Mouse (Mus musculus) fibroblast of lung, adult 2 months (primary cell): Measurements from ENCODE around the gene Krtap9-3.
A peak's percentile ranks its signal among the peaks of the same experiment; 100 is the strongest.
"Not testable (repeated sequence)": the region's sequence is repeated elsewhere in the genome, so short reads cannot be mapped to it uniquely, and the experiment has no call there.

ENCODE experiments used
- DNase-seq: peaks from one replicate; pipeline ENCODE4 v3.0.0-alpha.2; 2011; ENCODE audit warnings: low read depth

Gene Krtap9-3

DNA sequence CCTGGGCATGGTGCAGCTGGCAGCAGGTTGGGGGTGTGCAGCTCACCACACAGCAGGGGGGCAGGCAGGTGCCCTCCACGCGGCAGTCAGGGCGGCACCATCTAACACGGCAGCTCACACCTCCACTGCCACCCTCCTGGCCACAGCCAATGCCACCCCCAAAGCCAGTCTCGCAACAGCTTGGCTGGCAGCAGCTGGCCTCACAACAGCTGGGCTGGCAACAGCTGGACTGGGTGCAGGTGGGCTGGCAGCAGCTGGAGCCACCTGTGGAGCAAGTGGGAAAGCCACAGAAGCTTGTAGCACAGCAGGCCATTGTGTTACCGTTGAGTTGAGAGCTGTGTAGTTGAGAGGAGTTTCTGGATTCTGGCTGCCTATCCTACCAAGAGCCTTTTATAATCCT lies at the start of gene Krtap9-3:
Gene Krtap9-3, minus strand, starts transcription at position 364 of the 400 bp plus-strand sequence.
- DNase-seq = not testable (repeated sequence)

DNA sequence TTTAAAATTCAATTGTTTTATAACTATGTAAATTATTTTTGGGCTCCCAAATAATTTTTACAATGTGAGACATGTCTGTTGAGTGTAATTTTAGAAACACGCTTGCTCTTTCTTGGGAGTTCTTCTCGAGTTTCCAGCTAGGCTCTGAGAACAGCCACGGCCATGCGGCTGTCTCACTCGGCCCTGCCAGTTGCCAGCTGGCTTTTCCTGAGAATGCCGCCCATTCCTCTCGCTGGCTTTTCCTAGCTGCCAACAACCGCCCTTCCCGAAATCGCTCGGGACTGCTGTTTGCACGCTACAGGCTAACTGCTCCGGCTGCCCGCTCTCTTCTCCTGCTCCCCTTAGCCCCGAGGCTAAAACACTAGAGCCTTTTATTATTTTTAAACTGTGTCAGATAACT lies 48.5 kb upstream of the Krtap9-3 start:
- DNase-seq = no peak

DNA sequence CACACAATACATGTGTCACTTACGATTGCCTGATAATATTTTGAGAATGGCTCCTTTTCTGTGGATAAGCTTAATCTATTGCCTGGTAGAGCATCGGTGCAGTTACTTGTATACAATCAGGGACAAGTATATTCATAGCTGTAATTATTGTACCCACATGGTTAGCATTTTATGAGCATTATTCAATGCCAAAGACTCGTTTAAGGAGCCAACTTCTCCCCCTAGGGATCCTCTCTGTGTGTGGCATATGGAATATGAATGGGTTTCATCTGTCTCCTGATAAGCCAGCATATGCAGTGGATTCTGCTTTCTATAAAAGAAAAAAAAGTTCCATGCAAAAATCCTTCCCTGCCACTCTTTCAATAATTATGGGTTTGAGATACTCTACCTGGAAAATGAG lies 46.4 kb upstream of the Krtap9-3 start:
- no peak for DNase-seq

DNA sequence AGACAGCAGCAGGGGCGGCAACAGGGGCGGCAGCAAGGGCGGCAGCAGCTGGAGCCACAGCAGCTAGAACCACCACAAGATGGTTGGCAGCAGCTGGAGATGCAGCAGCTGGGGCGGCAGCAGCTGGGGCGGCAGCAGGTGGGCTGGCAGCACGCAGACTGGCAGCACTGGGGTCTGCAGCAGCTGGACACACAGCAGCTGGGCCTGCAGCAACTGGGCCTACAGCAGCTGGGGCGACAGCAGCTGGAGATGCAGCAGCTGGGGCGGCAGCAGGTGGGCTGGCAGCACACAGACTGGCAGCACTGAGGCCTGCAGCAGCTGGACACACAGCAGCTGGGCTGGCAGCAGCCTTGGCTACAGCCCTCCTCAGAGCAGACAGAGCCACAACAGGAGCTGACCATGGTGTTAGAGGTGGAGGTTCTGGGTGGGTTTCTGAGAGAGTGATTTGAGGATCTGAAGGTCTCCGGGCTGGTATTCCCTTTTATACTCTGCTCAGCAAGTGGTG lies 45.8 kb upstream of the Krtap9-3 start, which contains the start of gene Krtap4-7:
Gene Krtap4-7, minus strand, starts transcription at position 455 of the 505 bp plus-strand sequence.
- not testable (repeated sequence) for DNase-seq

DNA sequence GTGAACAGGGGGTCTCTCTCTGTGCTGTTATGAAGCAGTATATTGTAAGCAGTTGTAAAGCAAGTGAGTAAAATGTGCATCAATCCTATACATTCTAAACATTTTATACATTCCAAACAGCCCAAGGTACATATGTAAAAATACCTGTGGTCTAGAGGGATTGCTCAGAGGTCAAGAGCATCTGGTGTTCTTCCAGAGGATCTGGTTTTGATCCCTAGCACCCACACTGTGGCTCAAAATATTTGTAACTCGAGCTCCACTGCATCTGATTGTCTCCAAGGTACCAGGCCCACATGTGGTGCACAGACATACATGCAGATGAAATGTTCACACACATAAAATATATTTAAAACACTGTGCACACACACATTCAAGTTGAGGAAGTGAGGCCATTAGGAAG lies 43.0 kb upstream of the Krtap9-3 start:
- no peak for DNase-seq

DNA sequence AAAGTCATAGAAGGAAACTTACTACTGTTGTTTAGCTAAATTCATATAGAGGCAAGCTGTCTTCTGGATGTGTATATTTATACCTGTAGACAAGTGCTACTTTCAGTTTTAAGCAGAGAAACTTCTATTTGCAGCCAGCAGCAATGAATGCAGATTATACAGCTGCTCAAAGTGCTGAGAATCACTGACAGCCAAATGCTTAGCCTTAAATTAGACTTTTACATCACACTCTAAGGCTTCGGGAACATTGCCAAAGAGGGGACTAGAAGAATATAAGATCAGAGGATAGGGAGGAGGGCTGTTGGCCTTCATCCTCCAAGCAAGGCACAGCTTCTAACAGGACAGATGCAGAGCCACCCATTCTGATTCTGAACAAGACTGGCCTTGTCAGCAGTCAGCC lies 39.2 kb upstream of the Krtap9-3 start:
- no peak for DNase-seq

DNA sequence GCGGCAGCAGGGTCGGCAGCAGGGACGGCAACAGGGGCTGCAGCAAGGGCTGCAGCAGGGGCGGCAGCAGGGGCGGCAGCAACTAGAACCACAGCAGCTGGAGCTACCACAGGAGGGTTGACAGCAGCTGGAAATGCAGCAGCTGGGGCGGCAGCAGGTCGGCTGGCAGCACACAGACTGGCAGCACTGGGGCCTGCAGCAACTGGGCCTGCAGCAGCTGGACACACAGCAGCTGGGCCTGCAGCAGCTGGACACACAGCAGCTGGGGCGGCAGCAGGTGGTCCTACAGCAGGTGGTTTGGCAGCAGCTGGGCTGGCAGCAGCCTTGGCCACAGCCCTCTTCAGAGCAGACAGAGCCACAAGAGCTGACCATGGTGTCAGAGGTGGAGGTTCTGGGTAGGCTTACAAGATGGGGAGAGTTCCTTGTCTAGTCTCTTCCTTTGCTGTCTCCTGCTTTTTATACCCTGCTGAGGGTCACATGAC lies 36.8 kb upstream of the Krtap9-3 start, which contains the start of gene Krtap4-2:
Gene Krtap4-2, minus strand, starts transcription at position 432 of the 482 bp plus-strand sequence.
- DNase-seq = no peak

DNA sequence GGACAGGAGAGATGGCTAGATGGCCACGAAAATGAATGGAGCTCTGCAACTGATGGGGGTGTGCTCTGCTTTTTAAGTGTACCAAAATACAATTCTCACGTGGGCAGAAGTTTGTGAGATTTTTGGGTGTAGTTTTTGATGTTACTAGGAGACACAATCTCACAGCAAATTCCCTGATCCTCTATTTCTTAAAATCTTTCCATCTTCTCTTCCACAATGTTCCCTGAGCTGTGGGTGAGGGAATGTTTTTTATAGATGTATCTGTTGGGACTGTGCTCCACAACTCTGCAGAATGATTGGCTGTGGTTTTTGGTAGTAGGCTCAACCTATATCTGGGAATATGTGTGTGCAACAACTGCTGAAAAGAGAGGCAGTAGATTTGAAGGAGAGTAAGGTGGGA lies 35.4 kb upstream of the Krtap9-3 start:
- no peak for DNase-seq

DNA sequence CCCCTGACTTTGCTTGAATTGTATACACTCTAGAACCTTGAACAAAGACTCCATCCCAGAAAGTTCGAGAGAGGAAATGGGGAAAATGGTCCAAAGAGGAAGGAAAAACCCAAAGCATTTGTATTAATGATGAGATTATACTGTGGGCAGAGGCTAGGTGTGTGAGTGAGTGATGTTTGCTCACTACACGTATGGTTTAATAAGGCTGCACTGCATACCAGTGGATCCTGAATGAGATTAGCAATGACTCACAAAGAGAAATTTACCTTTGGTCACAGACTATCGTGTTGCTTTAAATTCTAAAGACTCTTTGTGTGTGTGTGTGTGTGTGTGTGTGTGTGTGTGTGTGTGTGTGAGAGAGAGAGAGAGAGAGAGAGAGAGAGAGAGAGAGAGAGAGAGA lies 33.0 kb upstream of the Krtap9-3 start:
- no peak for DNase-seq

DNA sequence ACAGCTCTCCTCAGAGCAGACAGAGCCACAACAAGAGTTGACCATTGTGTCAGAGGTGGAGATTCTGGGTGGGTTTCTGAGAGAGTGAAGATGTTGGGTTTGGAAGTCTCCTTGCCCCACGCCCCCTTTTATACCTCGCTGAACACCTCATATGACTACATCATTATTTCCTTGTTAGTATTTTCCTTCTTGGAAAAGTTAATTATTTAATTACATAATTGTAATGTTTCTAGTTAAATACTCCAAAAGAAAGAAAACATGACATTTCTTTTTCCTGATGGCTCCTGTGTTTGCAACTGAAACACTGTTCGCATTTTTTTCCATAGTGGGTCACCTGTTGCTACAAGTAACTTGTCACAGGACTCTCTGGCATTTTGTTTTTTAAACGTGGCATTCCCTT lies 30.2 kb upstream of the Krtap9-3 start, which contains the start of gene Krtap4-1:
Gene Krtap4-1, minus strand, starts transcription at position 101 of the 400 bp plus-strand sequence.
- DNase-seq = no peak

DNA sequence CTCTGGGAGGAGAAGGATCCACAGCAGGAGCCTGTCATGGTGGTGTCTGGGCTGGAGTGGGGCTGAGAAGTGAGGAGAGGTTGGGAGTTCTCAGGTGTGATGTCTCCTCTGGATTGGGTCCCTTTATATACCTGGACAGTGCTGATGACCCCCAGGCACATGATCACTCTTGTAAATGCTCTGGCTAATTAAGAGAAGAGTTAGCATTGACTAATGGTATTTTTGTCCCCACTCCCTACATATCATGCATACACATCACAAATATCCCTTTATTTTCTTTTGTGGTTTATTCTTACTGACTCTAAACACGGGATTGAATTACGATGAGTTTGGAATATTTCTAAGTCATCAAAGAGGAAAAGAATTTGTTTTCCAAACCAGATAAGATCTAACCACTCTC lies 22.4 kb upstream of the Krtap9-3 start, which contains the start of gene Gm11562:
Gene Gm11562, minus strand, starts transcription at position 101 of the 400 bp plus-strand sequence.
- no peak for DNase-seq

DNA sequence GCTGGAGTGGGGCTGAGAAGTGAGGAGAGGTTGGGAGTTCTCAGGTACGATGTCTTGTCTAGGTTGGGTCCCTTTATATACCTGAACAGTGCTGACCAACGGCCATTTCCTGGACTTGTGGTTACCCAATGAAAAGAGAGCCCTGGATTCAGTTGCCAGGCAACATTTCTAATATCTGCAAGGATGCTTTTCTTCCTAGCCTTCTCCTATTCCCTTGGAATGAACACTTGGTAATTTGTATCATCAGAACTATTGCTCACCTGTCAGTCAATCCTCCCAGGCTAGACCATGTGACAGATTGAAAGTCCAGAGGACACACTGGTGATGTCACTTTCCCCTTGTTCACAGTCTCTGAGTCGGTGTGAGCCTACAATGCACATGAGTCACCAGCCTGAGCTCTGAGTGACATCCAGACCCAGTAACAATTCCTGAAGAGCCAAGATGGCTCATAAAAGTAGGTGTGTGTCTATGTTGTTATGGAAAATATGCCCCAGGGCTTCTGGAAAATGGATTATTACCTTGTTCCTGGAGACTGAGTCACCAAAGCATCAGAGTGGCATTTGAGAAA lies 17.0 kb upstream of the Krtap9-3 start, which contains the start of gene Krtap2-4:
Gene Krtap2-4, minus strand, starts transcription at position 51 of the 568 bp plus-strand sequence.
- DNase-seq = no peak

DNA sequence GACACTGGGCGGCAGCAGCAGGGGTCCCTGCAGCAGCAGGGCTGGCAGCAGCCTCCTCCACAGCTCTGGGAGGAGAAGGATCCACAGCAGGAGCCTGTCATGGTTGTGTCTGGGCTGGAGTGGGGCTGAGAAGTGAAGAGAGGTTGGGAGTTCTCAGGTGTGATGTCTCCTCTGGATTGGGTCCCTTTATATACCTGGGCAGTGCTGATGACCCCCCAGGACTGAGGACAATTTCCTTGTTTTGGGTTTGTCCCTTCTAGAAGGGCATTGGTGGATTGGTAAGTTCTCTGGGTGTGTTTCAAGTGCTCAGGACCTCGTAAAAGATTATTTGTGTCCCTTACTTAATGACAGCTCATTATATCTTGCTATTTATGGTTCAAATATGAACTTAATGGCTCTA lies 12.2 kb upstream of the Krtap9-3 start, which contains the start of gene Gm11937:
Gene Gm11937, minus strand, starts transcription at position 101 of the 400 bp plus-strand sequence.
- not testable (repeated sequence) for DNase-seq

DNA sequence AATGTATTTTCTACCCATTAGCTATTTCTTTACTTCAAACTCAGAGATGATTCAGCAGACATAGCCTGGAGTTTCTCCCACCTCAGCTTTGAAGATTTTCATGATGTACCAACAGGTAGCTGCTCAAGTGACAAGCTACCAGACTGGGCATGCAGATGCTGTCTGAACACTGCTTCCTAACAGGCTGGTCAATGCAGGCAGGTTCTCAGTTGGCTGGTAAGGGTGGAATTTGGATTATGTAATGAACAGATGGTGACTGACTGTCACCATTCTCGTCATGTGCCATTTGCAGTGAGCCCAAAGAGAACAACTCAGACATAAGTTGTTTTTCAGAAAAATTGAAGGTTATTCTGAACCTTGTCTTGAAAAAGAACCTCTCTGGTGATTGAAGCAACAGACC lies 11.2 kb upstream of the Krtap9-3 start:
- DNase-seq = no peak

DNA sequence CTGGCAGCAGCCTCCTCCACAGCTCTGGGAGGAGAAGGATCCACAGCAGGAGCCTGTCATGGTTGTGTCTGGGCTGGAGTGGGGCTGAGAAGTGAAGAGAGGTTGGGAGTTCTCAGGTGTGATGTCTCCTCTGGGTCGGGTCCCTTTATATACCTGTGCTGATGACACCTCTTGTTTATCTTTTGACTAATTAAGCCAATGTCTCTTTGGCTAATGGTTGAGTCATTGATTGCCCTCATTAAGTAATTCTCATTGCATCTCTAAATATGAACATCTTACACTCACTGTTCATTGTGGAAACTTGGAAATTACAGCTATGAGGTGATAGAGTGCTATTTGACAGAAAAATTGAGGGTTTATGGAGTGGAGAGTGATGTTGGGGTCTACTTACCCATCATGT lies 5.3 kb upstream of the Krtap9-3 start, which contains the start of gene Gm11938:
Gene Gm11938, minus strand, starts transcription at position 101 of the 400 bp plus-strand sequence.
- DNase-seq = not testable (repeated sequence)

DNA sequence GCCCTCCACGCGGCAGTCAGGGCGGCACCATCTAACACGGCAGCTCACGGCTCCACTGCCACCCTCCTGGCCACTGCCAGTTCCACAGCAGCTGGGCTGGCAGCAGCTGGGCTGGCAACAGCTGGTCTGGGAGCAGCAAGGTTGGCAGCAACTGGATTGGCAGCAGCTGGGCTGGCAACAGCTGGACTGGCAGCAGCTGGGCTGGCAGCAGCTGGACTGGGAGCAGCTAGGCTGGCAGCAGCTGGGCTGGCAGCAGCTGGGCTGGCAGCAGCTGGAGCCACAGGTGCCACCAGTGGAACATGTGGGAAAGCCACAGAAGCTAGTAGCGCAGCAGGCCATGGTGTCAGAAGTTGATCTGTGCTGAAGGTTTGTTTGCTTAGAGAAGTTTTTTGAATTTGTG lies 6.9 kb downstream of the Krtap9-3 start, which contains the start of gene Krtap1-3:
Gene Krtap1-3, minus strand, starts transcription at position 359 of the 400 bp plus-strand sequence.
- no peak for DNase-seq

DNA sequence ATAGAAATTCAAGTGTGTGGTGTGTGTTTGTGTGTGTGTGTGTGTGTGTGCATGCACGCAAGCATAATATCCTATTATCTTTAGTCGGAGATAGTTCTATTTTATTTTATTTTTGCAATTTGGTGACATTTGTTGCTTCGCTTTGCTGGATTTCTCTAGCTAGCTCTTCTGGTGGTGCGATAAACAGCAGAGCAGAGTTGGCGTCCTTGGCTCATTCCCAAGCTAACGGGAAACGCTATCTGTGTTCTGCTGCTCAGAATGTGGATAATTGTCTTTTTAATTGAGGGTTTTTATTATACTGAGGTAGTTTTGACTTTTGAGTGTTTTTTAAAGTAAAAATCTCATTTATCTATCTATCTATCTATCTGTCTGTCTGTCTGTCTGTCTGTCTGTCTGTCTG lies 12.8 kb downstream of the Krtap9-3 start:
- DNase-seq = no peak

DNA sequence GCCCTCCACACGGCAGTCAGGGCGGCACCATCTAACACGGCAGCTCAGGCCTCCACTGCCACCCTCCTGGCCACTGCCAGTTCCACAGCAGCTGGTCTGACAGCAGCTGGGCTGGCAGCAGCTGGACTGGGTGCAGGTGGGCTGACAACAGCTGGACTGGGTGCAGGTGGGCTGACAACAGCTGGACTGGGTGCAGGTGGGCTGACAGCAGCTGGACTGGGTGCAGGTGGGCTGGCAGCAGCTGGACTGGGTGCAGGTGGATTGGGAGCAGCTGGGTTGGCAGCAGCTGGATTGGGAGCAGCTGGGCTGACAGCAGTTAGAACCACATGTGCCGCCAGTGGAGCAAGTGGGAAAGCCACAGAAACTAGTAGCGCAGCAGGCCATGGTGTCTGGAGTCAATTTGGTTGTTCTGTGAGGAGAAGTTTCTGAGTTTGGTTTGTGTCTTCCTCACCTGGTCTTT lies 14.6 kb downstream of the Krtap9-3 start, which contains the start of gene Krtap1-4:
Gene Krtap1-4, minus strand, starts transcription at position 410 of the 460 bp plus-strand sequence.
- no peak for DNase-seq

DNA sequence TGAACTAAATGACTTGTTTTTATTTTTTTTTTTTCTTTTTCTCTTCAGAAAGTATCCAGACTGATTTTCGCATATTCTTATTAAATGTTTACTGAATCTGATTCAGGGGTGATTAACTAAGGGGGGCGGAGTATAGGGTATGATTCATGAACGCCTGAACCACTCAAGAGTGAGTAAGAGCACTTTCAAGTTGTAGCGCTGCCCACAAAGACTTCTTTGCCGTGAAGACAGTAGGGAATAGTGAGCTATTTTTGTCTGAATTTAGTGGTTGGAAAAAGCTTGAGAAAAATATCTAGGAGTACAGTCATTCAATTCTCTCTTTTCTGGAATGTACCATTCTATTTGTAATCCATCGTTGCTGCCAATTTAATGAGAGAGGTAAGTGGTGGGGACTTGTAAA lies 16.3 kb downstream of the Krtap9-3 start:
- DNase-seq = peak; percentile 75

DNA sequence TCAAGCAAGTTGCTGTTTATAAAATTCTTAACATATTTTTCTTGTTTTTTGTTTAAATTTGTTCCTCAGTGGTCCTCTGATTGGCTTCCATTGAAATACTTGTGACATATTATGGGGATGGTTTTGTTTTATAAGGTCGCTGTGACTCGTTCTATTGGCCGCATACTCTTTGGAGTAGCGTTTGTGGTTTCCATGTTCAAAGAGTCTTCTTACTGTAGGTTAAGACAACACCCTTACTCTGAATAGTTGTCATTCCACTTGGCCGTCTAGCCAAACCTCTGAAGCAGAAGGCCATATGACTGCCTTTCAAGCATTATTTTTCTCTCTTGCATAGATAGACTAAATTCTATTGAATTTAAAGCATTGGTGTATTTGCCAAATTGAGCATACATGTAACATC lies 16.9 kb downstream of the Krtap9-3 start:
- DNase-seq = peak; percentile 44

DNA sequence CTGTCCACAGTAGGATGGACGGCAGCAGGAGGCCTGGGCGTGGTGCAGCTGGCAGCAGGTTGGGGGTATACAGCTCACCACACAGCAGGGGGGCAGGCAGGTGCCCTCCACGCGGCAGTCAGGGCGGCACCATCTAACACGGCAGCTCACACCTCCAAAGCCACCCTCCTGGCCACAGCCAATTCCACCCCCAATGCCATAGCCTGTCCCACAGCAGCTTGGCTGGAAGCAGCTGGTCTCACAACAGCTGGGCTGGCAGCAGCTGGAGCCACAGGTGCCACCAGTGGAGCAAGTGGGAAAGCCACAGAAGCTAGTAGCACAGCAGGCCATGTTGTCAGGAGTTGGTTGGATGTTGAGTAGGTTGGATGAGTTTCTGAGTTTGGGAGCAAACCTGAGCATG lies 17.3 kb downstream of the Krtap9-3 start, which contains the start of gene Krtap1-5:
Gene Krtap1-5, minus strand, starts transcription at position 381 of the 400 bp plus-strand sequence.
- DNase-seq = peak; percentile 14

DNA sequence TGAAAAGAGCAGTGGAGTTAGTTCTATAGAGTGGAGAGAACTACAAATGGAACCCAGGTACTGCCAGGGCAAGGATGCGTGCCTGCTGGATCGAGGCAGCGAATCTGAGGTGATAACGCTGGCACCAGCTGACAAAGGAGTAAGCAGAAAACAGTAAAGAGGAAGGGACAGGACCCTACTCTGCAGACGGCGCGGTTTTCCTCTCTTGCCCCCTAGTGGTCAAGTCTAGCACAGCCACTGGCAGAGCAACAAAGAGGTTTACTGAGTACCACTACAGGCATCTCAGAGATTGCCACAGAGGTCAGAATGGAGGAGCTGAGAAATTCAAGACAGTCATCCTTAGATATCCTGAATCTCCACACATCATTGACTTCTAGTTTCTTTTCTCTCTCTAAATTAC lies 23.8 kb downstream of the Krtap9-3 start:
- peak; percentile 44 for DNase-seq

DNA sequence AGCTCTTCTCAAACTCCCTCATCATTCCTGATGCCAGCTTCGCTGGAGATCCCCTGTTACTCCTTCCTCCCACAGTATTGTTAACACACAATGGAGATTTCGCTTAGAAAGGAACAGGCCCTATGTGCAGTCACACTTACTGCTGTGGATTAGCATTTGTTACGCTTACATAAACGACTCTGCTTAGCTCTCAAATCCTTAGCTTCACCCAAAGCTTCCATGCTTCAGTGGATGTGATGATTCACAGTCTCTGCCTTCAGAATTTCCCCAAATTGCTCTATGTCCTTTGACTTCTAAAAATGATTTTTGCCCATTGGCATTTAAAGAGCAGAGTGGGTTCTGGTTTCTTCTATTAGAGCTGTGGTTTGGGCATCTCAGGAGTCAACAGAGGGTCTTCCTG lies 24.7 kb downstream of the Krtap9-3 start:
- DNase-seq = no peak
